Mouse (Mus musculus) cerebellum, adult 8-10 months (tissue): ENCODE results near the gene Olfr544.

ENCODE experiments used
- DNase-seq: peaks from one replicate; pipeline ENCODE4 v3.0.0; 2022

Gene Olfr544

GRCm38 (mm10) chr7:102476601-102477000 is 11.5 kb downstream of the Olfr544 start:
- DNase-seq: no peak

GRCm38 (mm10) chr7:102472675-102473074 is 15.4 kb downstream of the Olfr544 start:
- no peak for DNase-seq

GRCm38 (mm10) chr7:102467566-102467965 is 20.5 kb downstream of the Olfr544 start:
- no peak for DNase-seq

GRCm38 (mm10) chr7:102458618-102459380 is 29.3 kb downstream of the Olfr544 start:
- no peak for DNase-seq

- DNase-seq: no peak
These were observed 41.7 kb downstream of the Olfr544 start for GRCm38 (mm10) chr7:102446438-102446837.

- no peak for DNase-seq
These were observed 43.8 kb downstream of the Olfr544 start for GRCm38 (mm10) chr7:102444301-102444700.

- no peak for DNase-seq
These were observed 45.7 kb downstream of the Olfr544 start for GRCm38 (mm10) chr7:102442432-102442831.

GRCm38 (mm10) chr7:102441657-102442391 is 46.3 kb downstream of the Olfr544 start, which contains the start of gene Rrm1:
TSS of gene Rrm1 (plus strand) at chr7:102441695.
- DNase-seq: peak; percentile 90

- DNase-seq: peak; percentile 12
These were observed 47.1 kb downstream of the Olfr544 start for GRCm38 (mm10) chr7:102440822-102441656.

- DNase-seq: no peak
These were observed 53.8 kb downstream of the Olfr544 start for GRCm38 (mm10) chr7:102434344-102434743.
